Mouse (Mus musculus): ENCODE results near the gene Ccm2l.

GRCm38 (mm10) chr2:153086166-153086565 is 20.4 kb downstream of the Ccm2l start:
- TF ChIP-seq CTCF (IDR thresholded peaks at IDR 0.05; ENCODE audit: insufficient read depth, low read length) (no peak), POLR2A (IDR thresholded peaks at IDR 0.05; ENCODE audit: borderline replicate concordance, extremely low read depth, low read depth, low read length) (no peak)

All from lung, adult 2 months (tissue).